Mouse (Mus musculus) forebrain, embryonic 16.5 days (tissue): ENCODE measurements around the gene Rmdn3. TPM values are rescaled to one million over a fixed set of nuclear protein-coding genes. Genes with fewer than 3 reads are reported as not detected.

Source experiments
- polyA plus RNA-seq: library from polyadenylated mRNA; unstranded; fragments of >200 nt; fragmentation: Nextera tagmentation; extraction: Ambion mirVana; gene quantifications from 2 replicates; pipeline ENCODE4 v1.2.1, GENCODE M21; 2015

Rmdn3 gene
- polyA plus RNA-seq, 1 experiment from 2014 or later: 65.3 TPM

Other genes with a start within 250 kb of the Rmdn3 start
- 5.4 and 6.1 TPM in 2 replicates for gene Chst14, start 230.5 kb downstream of the Rmdn3 start, polyA plus RNA-seq
- 41.6 and 46.1 TPM in 2 replicates for gene Ccdc32, start 127.6 kb downstream of the Rmdn3 start, polyA plus RNA-seq
- gene Rpusd2, start 122.2 kb downstream of the Rmdn3 start, polyA plus RNA-seq: 5.0 and 5.1 TPM in 2 replicates
- gene Knl1, start 109.9 kb downstream of the Rmdn3 start, polyA plus RNA-seq: 23.9 and 26.2 TPM in 2 replicates
- 17.6 and 20.3 TPM in 2 replicates for gene Rad51, start 44.2 kb downstream of the Rmdn3 start, polyA plus RNA-seq
- 0.47 and 0.55 TPM in 2 replicates for gene Gchfr, start 10.7 kb upstream of the Rmdn3 start, polyA plus RNA-seq
- gene Gm14137, start 17.5 kb upstream of the Rmdn3 start, polyA plus RNA-seq: 1.1 and 1.3 TPM in 2 replicates
- gene Zfyve19, start 51.6 kb upstream of the Rmdn3 start, polyA plus RNA-seq: 66.2 and 66.9 TPM in 2 replicates
- gene Dnajc17, start 51.8 kb upstream of the Rmdn3 start, polyA plus RNA-seq: 21.3 and 24.6 TPM in 2 replicates
- not detected in 2 replicates for gene Ppp1r14d, start 72.9 kb upstream of the Rmdn3 start, polyA plus RNA-seq
- gene Spint1, start 80.3 kb upstream of the Rmdn3 start, polyA plus RNA-seq: 0.44 and 0.57 TPM in 2 replicates
- gene Rhov, start 114.2 kb upstream of the Rmdn3 start, polyA plus RNA-seq: 24.8 and 31.8 TPM in 2 replicates
- gene Vps18, start 131.7 kb upstream of the Rmdn3 start, polyA plus RNA-seq: 32.5 and 33.6 TPM in 2 replicates
- gene Dll4, start 168.8 kb upstream of the Rmdn3 start, polyA plus RNA-seq: 4.8 and 5.5 TPM in 2 replicates
- 4.6 and 11.3 TPM in 2 replicates for gene Chac1, start 194.2 kb upstream of the Rmdn3 start, polyA plus RNA-seq